8 mouse cellular contexts compared by ENCODE assay signal in the genomic region with DNA sequence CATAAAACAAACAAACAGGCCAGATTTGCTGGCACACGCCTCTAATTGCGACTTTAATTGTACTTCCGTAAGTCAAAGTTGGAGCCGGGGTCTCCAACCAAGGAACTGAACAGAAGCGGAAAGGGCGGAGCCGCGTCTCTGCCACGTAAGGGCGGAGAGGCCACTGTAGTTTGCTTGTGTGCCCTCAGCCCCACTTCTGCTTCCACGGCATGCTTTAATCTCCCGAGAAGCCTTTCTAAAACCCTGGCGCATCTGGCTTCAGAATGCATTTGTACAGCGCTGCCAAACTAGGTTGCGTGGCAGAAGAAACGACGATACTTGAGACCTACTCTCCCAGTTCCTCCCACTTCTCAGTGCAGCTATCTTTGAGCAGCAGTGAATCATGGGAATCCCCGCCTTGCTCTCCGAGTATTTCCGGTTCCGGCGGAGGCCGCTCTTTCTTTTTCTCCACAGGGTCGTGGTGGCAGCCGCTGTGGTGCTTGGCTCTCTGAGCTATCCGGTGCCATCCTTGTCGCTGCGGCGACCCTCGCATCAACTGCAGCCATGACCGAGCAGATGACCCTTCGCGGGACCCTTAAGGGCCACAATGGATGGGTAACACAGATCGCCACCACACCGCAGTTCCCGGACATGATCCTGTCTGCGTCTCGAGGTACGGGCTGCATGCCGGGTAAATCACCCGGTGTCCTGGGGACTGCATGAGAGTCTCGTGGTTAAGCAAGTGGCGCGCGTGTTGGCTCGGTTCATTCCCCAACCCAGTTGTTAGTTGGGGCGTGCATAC. TPM values are rescaled to one million over a fixed set of nuclear protein-coding genes. Genes with fewer than 3 reads are reported as not detected.
A peak's percentile ranks its signal among the peaks of the same experiment; 100 is the strongest.
DNase-seq lines count a peak whose midpoint lies in the region; ATAC-seq and TF ChIP-seq lines count a peak whose summit lies in the region.

Gene Rack1, plus strand, starts transcription at position 412 of the 781 bp plus-strand sequence.

- no peak for TF ChIP-seq EP300 in MEL (IDR thresholded peaks at IDR 0.05; ENCODE audit: low read depth in 1 of 2, low read length in 2 of 2)

- ATAC-seq in forebrain, postnatal 0 days: peak; percentile 97
- peak; percentile 93 for ATAC-seq in neural tube, embryonic 15.5 days (ENCODE audit: low FRiP score)

- peaks cover 2 to 31% of the 10 kb centered on the region in 2 experiments; a peak in 3 of 4 replicates for H3K4me1 ChIP-seq in MEL (ENCODE audit: control insufficient read depth in 1 of 2, insufficient read depth in 2 of 2, low read length in 2 of 2)
- H3K4me1 ChIP-seq in cerebellum, adult 2 months (ENCODE audit: control insufficient read depth, insufficient read depth, low read length): peaks cover 11% of the 10 kb centered on the region; the same call in 1 of the 2 replicates
- peaks cover 19% of the 10 kb centered on the region for H3K4me1 ChIP-seq in forebrain, postnatal 0 days (ENCODE audit: insufficient read depth)
- H3K4me1 ChIP-seq in lung, adult 2 months (ENCODE audit: control insufficient read depth, insufficient read depth, low read length): peaks cover 12% of the 10 kb centered on the region
- peaks cover 46% of the 10 kb centered on the region for H3K4me1 ChIP-seq in neural tube, embryonic 15.5 days

- peak within 1 kb of the TSS; percentile 97 for H3K9ac ChIP-seq in MEL (ENCODE audit: control insufficient read depth, low read depth, low read length, poor library complexity, severe bottlenecking)
- peak within 1 kb of the TSS; percentile 69 for H3K9ac ChIP-seq in forebrain, postnatal 0 days
- peak within 1 kb of the TSS; percentile 82 for H3K9ac ChIP-seq in neural tube, embryonic 15.5 days (replicated peaks)

- peak; percentile 99 for TF ChIP-seq POLR2A in MEL (IDR thresholded peaks at IDR 0.05; ENCODE audit: control insufficient read depth in 1 of 2, insufficient read depth in 1 of 2, low read depth in 1 of 2, low read length in 2 of 2, poor library complexity in 1 of 2)
- peak; percentile 88 for TF ChIP-seq POLR2A in cerebellum, adult 2 months (IDR thresholded peaks at IDR 0.05; ENCODE audit: borderline replicate concordance, insufficient read depth, low read length)
- TF ChIP-seq POLR2A in lung, adult 2 months (IDR thresholded peaks at IDR 0.05; ENCODE audit: borderline replicate concordance, extremely low read depth, low read depth, low read length): peak; percentile 74; the same call in 1 of the 2 replicates

- TF ChIP-seq RAD21 in MEL (IDR thresholded peaks at IDR 0.05; ENCODE audit: low read depth, low read length): no peak

- H3K9me3 ChIP-seq in MEL (replicated peaks; ENCODE audit: insufficient read depth, low read length): no peaks in the 10 kb centered on the region
- H3K9me3 ChIP-seq in forebrain, postnatal 0 days (ENCODE audit: low read length): no peaks in the 10 kb centered on the region
- no peaks in the 10 kb centered on the region for H3K9me3 ChIP-seq in neural tube, embryonic 15.5 days (replicated peaks)

- peaks cover 58% of the 10 kb centered on the region for H3K79me2 ChIP-seq in MEL (ENCODE audit: control insufficient read depth, insufficient read depth, low read length, poor library complexity)

- peak within 1 kb of the TSS; percentile 67 for H3K4me2 ChIP-seq in forebrain, postnatal 0 days (ENCODE audit: low read depth)
- H3K4me2 ChIP-seq in neural tube, embryonic 15.5 days: peak within 1 kb of the TSS; percentile 92

- no peak for TF ChIP-seq CTCF in MEL (IDR thresholded peaks at IDR 0.05 in 2 of 3, conservative IDR thresholded peaks at IDR 0.05 in 1 of 3; ENCODE audit: control insufficient read depth in 1 of 3, insufficient read depth in 1 of 3, low read depth in 2 of 3, low read length in 3 of 3, poor library complexity in 1 of 3, severe bottlenecking in 1 of 3)
- no peak for TF ChIP-seq CTCF in cerebellum, adult 2 months (IDR thresholded peaks at IDR 0.05; ENCODE audit: borderline replicate concordance, insufficient read depth, low read depth, low read length)
- TF ChIP-seq CTCF in forebrain, postnatal 0 days (IDR thresholded peaks at IDR 0.05; ENCODE audit: low read depth): no peak
- TF ChIP-seq CTCF in layer of hippocampus, adult 2 months (conservative IDR thresholded peaks at IDR 0.05): no peak
- TF ChIP-seq CTCF in lung, adult 2 months (IDR thresholded peaks at IDR 0.05; ENCODE audit: insufficient read depth, low read length): no peak

- H3K27me3 ChIP-seq in MEL (ENCODE audit: control insufficient read depth in 1 of 2, insufficient read depth in 2 of 2, low read length in 2 of 2): no peaks in the 10 kb centered on the region
- H3K27me3 ChIP-seq in cerebellum, adult 2 months (ENCODE audit: control insufficient read depth, insufficient read depth, low read length): no peaks in the 10 kb centered on the region
- no peaks in the 10 kb centered on the region for H3K27me3 ChIP-seq in forebrain, postnatal 0 days (ENCODE audit: insufficient read depth, low read length)
- H3K27me3 ChIP-seq in neural tube, embryonic 15.5 days (replicated peaks): no peaks in the 10 kb centered on the region

- peak; percentile 99 for DNase-seq in MEL (ENCODE audit: low read depth, low spot score)
- peak; percentile 90 to 91 for DNase-seq in cerebellum, adult 2 months
- peak; percentile 95 for DNase-seq in forebrain, postnatal 0 days
- DNase-seq in heart, postnatal 36 days: peak; percentile 88 to 93
- peak; percentile 87 to 92 for DNase-seq in layer of hippocampus, adult 2 months (ENCODE audit: low spot score in 2 of 2)
- peak; percentile 90 for DNase-seq in lung, adult 2 months
- peak; percentile 87 for DNase-seq in testis, postnatal 10 days (ENCODE audit: low spot score)

- intact Hi-C loops in heart, postnatal 36 days (cut with DNase I): loop anchor here (1.0 to 5.0 kb wide), 2 partner anchors 16 to 402 kb away; partner anchors contain the start of gene Zfp62

- H3K27ac ChIP-seq in MEL (ENCODE audit: control insufficient read depth, low read depth, low read length): peak within 1 kb of the TSS; percentile 96
- peak within 1 kb of the TSS; percentile 57 for H3K27ac ChIP-seq in cerebellum, adult 2 months (ENCODE audit: insufficient read depth, low read length)
- peak within 1 kb of the TSS; percentile 95 for H3K27ac ChIP-seq in forebrain, postnatal 0 days (ENCODE audit: low read depth, low read length)
- peak within 1 kb of the TSS; percentile 97 for H3K27ac ChIP-seq in layer of hippocampus, adult 2 months
- peak within 1 kb of the TSS; percentile 98 for H3K27ac ChIP-seq in neural tube, embryonic 15.5 days (replicated peaks)

- peak within 1 kb of the TSS; percentile 78 to 96 for H3K4me3 ChIP-seq in MEL (ENCODE audit: control insufficient read depth in 1 of 2, insufficient read depth in 1 of 2, low read depth in 2 of 2, low read length in 2 of 2)
- H3K4me3 ChIP-seq in cerebellum, adult 2 months (replicated peaks; ENCODE audit: insufficient read depth, low read depth, low read length): peak within 1 kb of the TSS; percentile 78
- H3K4me3 ChIP-seq in forebrain, postnatal 0 days (ENCODE audit: low read depth, low read length): peak within 1 kb of the TSS; percentile 56
- H3K4me3 ChIP-seq in layer of hippocampus, adult 2 months: peak within 1 kb of the TSS; percentile 83
- peak within 1 kb of the TSS; percentile 90 for H3K4me3 ChIP-seq in lung, adult 2 months (replicated peaks; ENCODE audit: extremely low read depth, low read depth, low read length)
- peak within 1 kb of the TSS; percentile 76 for H3K4me3 ChIP-seq in neural tube, embryonic 15.5 days (replicated peaks)

- under 1% methylated on average over 47 of the region's 47 CpGs for WGBS in cerebellum, adult 2 months
- WGBS in forebrain, postnatal 0 days: under 1% methylated on average over 47 of the region's 47 CpGs
- WGBS in lung, adult 2 months: under 1% methylated on average over 47 of the region's 47 CpGs
- under 1% methylated on average over 47 of the region's 47 CpGs for WGBS in neural tube, embryonic 15.5 days

- peaks cover 37 to 43% of the 10 kb centered on the region in 2 experiments for H3K36me3 ChIP-seq in MEL (ENCODE audit: control insufficient read depth in 1 of 2, insufficient read depth in 2 of 2, low read length in 2 of 2)
- peaks cover 34% of the 10 kb centered on the region for H3K36me3 ChIP-seq in forebrain, postnatal 0 days (ENCODE audit: insufficient read depth)
- H3K36me3 ChIP-seq in neural tube, embryonic 15.5 days: peaks cover 38% of the 10 kb centered on the region

TF ChIP-seq in MEL, 35 proteins besides CTCF, POLR2A, EP300 and RAD21 (continues in another document):
- TF ChIP-seq CHD2 (IDR thresholded peaks at IDR 0.05; ENCODE audit: low read length) (no peak), E2F4 (IDR thresholded peaks at IDR 0.05; ENCODE audit: borderline replicate concordance, low read depth, low read length) (no peak; the same call in 1 of the 2 replicates), NRF1 (IDR thresholded peaks at IDR 0.05; ENCODE audit: insufficient read depth, low read depth, low read length, poor library complexity, severe bottlenecking) (no peak), ZNF384 (IDR thresholded peaks at IDR 0.05; ENCODE audit: low read depth, low read length) (no peak; the same call in 1 of the 2 replicates), ZC3H11A (IDR thresholded peaks at IDR 0.05; ENCODE audit: low read depth, low read length) (no peak), TCF12 (IDR thresholded peaks at IDR 0.05; ENCODE audit: low read depth, low read length) (peak; percentile 85), SMC3 (IDR thresholded peaks at IDR 0.05; ENCODE audit: low read depth, low read length) (no peak), MAFK (IDR thresholded peaks at IDR 0.05; ENCODE audit: borderline replicate concordance, low read depth, low read length) (no peak), MXI1 (IDR thresholded peaks at IDR 0.05; ENCODE audit: low read depth, low read length) (peak; percentile 92), JUND (IDR thresholded peaks at IDR 0.05; ENCODE audit: low read depth, low read length) (0 out of 2 replicates have a peak, but pooled peaks have one; percentile 37), CHD1 (IDR thresholded peaks at IDR 0.05; ENCODE audit: low read depth, low read length) (no peak; the same call in 1 of the 2 replicates), SIN3A (IDR thresholded peaks at IDR 0.05; ENCODE audit: low read length) (peak; percentile 80), POLR2AphosphoS5 (IDR thresholded peaks at IDR 0.05; ENCODE audit: borderline replicate concordance, low read depth, low read length) (peak; percentile 92; the same call in 1 of the 2 replicates)

RNA-seq across cellular contexts. Expression of gene Rack1, which starts in this region (rescaled TPM):
- 5,378 and 5,815 TPM in 2 replicates for total RNA-seq in MEL (2012; rRNA removed)
- 1,000 to 10,000 TPM in 1 of 2 experiments, 100 to 1,000 TPM in 1; 376 to 4,421 TPM for polyA plus RNA-seq in MEL (2012; ENCODE audit: insufficient read depth in 1 of 2, insufficient read length in 2 of 2, low read depth in 1 of 2, low replicate concordance in 2 of 2, missing spikeins in 1 of 2)
- polyA plus RNA-seq in cerebellum, adult 2 months (2012; rRNA removed): 426 and 432 TPM in 2 replicates
- 1,021 and 1,323 TPM in 2 replicates for total RNA-seq in forebrain, postnatal 0 days (2014; rRNA removed)
- polyA plus RNA-seq in forebrain, postnatal 0 days (2015; fragmentation: Nextera tagmentation; extraction: Ambion mirVana): 368 and 466 TPM in 2 replicates
- 100 to 1,000 TPM; 385 to 411 TPM for total RNA-seq in heart, postnatal 36 days (2021)
- total RNA-seq in layer of hippocampus, adult 2 months (2021): 100 to 1,000 TPM; 226 to 240 TPM
- 1,286 and 1,489 TPM in 2 replicates for polyA plus RNA-seq in lung, adult 2 months (2012; rRNA removed)
- 351 and 459 TPM in 2 replicates for polyA plus RNA-seq in neural tube, embryonic 15.5 days (2015; fragmentation: Nextera tagmentation; extraction: Ambion mirVana)

Comparison
In these comparisons a context has a peak if more than half of its experiments do, and no peak if none do; other contexts are left out.
1. Peak in every context shown above with its lines: DNase-seq, ATAC-seq, H3K4me3 ChIP-seq and H3K27ac ChIP-seq.